Mouse (Mus musculus) spleen, adult 18-20 months (tissue): ENCODE results near the gene Upb1.
"Not testable (repeated sequence)": the region's sequence is repeated elsewhere in the genome, so short reads cannot be mapped to it uniquely, and the experiment has no call there.

ENCODE experiments used
- DNase-seq, 2 experiments: peaks; one replicate each; pipeline ENCODE4 v3.0.0; 2022; ENCODE audit warnings: mixed read lengths in 2 of 2

The Upb1 gene

DNA sequence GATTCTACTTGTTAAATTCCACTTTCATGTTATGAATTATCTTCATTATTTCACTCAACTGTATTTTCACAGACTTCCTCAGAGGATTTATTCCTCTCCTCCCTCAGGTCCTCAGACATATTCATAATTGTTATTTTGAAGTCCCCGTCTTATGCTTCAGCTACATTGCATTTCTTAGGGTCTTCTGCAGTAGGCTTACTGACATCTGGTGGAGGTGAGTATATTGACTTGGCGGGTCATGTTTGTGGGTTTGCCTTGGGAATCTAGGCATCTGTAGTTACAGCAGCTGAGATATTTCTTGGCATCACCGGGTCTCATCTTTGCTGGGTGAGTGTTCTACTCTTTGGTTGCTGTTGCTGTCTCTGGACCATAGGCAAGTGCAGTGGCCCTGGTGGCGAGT lies at the start of gene Upb1:
Upb1 (plus strand) TSS at position 158 of the 400 bp plus-strand sequence.
- no peak for DNase-seq

DNA sequence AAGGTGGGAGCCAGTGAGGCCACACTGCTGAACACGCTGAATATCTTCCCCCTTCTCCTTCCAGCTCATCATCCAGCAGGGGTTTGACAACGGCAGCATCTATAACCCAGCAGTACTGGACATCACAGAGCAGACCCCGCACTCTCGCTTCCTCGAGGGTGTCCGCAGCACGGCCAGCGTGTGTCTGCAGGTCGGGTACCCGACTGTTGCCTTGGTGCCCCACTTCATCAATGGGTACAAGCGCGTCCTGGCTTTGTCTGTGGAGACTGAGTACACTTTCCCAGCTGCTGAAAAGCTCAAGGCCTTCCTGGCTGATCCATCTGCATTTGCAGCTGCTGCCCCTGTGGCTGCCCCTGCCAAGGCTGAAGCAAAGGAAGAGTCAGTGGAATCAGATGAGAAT lies 48.4 kb upstream of the Upb1 start:
- DNase-seq: no peak

DNA sequence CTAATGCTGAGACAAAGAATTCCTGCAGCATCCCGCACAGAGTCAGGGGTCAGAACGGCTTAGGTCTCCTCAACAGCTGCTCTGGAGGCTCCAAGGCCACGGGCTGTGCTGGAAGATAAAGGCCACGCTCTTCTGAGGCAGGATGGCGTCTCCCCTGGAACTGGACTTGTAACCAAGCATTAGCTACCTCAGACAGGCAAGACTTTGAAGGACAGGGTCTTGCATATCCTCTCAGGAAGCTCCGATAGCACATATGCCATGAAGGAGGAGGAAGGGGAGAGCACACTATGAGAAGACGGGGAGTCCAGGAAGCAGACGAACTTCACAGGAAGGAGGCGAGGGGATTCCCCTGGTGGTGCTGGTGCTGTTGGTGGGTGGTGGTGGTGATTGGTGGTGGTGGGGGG lies 47.1 kb upstream of the Upb1 start:
- DNase-seq: not testable (repeated sequence)

DNA sequence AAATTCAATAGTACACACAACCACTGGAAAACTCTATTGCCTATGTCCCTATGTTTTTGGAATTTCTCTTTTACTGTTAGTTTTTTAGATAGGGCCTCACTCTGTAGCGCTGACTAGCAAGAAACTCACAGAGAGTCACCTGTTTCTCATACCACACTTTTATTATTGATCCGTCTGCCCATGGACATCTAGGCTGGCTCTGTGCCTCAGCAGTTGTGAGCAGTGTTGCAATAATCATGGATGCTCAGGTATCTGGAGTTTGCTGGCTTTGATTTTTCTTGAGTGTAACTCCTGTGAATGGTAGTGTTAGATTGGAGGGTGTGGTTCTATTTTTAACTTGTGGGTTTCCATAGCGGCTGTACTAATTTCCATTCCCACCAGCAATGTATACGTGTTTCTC lies 45.6 kb upstream of the Upb1 start:
- no peak for DNase-seq

DNA sequence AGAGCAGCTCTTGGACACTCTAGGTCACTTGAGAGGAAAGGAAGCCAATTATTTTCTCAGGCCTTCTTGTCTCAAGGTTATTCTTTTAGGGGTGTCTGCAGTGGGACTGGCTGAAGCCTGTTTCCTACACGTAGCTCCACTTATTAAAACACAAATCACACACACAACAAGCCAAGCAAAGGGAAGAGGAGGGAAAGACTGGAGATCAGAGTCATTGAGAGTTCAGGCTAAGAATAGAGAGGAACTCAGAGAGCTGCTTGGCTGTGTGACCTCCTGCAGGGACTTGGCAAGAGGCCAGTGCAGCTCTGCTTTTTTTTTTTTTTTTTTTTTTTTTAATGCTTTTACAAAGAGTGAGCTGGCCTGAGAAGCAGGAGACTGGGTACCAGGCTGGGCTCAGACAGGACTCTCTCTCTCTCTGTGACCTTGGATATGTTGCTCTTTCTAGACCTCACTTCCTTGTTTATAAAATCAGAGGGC lies 36.7 kb upstream of the Upb1 start:
- not testable (repeated sequence) for DNase-seq

DNA sequence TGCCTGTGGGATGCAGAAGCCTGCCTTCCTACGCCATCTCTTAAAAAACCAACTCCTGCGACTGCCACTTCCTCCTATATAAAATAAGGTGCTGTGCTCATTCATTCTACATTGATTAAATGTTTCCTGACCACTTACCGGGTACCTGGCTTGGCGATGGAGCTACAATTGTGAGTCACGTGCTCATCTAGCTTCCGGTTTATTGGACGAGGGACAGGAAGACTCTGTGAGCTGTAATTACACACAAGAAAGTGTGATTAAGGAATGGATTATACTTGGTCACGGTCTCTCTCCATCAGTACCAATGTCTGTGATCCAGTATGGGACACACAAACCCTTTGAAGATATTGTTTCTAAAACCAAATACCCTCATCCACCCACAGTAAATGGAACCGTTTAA lies 36.1 kb upstream of the Upb1 start:
- no peak for DNase-seq

DNA sequence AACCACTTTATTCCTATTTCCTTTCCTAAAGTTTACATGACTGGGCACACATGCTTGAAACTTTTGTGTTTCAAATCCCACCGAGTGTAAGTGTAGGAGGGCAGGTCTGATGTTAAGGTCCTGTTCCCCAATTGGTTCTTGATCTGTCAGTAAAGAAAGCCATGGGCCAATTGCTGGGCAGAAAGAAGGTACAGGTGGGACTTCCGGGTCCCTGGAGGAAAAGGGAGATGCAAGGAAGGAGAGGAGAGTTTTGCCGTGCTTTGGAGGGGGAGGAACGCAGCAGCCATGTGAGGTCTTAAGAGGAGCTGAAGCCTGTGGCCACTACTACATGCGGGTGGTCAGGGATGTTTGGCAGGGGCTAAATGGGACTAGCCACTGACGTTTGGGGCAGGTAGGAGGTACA lies 35.7 kb upstream of the Upb1 start:
- DNase-seq: peak; percentile 8 to 25

DNA sequence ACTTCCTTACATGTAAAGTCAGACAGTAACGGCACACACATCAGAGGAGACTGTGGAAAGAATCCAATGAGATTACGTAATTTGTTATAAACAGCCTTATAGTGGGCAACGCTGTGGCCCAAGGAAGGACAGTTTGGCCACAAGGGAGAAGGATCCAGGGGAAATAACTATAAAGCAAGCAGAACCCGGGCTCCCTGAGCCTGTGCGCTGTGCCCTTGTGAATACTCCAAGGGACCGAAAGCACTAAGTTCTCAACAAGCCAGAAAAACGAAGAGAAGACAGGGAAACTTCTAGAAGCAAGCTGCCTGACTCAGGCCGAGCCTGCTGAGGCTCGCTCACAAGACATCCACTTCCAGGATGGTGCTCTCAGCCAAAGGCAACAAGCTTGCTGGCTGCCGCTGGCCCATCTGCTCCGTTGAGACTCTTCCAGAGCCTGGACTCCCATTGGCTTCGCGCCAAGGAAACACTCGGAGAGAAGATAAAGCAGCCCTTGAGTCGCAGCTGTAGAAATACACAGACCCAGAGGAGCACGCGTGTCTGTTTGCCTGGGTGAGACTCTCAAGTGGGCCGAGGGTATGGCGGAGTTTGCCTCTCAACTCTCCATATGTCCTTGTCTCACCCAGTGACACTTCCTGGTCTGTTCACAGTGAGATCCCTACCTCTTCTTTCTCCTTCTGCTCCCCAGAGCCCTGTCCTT lies 27.1 kb upstream of the Upb1 start:
- DNase-seq: not testable (repeated sequence)

DNA sequence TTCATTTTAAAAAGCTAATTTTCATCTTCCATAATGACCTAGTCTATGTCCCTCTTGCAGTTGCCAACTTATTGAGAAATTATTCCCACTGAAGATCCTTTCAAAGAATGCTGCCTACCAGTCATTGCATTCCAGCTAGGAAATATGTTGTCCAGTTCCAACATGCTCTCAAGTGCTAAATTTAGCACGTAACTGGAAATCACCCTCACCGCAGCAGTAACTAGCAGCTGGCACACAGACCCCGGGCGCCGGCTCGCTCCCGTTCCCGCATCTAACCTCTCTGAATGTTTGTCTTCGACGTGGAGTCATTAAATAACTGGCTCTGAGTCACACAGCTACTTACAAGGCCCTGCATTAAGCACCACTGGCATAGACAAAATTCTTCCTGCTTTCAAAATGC lies 22.2 kb upstream of the Upb1 start:
- no peak for DNase-seq

DNA sequence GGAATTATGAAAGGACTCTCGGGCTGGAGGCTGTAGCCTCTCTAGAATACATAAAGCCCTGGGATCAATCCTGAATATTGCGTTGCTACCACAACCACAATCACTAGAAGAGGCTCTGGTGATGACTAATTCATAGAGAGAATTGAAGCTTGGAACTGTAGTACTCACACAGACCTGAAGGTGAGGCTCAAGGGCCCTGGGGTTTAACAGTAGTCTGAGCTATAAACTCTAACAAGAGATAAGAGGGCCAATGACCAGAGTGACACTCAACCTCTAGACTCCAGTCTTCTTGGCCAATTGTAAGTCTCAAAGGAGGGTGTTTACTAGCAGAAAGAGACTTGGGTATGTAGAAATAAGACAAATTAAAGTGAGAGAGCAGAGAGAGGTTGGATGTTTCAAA lies 10.8 kb upstream of the Upb1 start:
- DNase-seq: no peak

DNA sequence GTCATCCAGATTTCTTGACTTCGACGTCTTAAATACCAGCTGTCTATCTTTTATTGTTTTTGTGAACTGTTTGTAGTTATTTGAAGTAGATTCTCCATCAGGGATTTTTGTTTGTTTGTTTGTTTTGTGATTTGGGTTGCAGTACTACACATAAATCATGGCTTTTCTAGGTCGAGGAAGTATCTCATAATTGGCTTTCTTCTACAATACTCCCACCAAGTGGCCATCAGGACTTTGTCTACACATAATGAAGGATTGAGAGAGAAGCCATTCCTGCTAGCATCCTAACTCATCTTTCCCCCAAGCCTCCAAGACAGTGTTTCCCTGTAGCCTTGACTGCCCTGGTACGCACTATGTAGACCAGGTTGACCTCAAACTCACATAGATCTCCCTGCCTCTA lies 10.1 kb upstream of the Upb1 start:
- no peak for DNase-seq

DNA sequence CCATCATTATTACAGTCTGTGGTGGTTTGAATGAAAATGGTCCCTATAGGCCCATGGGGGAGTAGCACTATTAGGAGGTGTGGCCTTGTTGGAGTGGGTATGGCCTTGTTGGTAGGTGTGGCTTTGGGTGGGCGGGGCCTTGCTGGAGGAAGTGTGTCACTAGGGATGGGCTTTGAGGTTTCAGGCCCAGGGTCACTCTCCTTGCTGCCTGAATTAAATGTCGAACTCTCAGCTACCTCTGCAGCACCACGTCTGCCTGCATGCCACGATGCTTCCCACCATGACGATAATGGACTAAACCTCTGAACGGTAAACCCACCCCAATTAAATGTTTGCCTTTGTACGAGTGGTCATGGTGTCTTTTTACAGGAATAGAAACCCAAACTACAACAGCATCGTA lies 6.1 kb upstream of the Upb1 start:
- no peak for DNase-seq

DNA sequence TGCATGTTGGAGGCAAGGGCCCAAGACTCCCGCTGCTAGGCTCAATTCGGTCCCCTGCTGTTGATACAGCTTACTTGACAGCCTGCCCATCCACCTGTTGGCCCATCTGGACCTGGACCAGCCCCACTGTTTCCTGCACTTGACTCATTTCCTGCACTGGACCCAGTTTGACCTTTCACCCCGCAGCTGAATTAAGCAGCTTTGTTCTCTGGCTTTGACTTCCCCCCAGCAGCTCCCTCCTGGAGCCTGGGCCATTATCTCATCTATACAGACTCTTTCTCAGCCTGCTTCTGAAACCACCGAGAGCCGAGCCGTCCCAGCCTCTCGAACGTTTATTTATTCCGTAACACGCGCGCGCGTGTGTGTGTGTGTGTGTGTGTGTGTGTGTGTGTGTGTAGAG lies 3.9 kb upstream of the Upb1 start:
- DNase-seq: no peak

DNA sequence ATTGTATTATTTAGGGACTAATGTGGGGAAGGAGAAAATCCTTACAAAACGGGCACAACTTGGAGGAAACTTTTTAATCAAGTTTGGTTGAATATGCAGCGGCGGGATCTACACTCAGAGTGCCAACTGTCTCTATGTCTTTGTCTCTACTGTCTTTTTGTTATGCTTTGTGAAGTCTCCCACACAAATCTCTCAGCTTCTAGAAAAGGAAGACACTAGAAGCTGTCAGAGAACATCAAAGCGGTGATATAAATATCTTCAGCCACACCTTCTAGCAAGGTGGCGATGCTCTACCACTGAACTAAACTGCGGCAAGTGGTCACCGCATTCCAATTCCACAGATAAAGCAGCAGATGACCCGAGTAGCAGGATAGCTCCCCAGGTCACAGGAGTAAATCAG lies 5.0 kb downstream of the Upb1 start:
- no peak for DNase-seq

DNA sequence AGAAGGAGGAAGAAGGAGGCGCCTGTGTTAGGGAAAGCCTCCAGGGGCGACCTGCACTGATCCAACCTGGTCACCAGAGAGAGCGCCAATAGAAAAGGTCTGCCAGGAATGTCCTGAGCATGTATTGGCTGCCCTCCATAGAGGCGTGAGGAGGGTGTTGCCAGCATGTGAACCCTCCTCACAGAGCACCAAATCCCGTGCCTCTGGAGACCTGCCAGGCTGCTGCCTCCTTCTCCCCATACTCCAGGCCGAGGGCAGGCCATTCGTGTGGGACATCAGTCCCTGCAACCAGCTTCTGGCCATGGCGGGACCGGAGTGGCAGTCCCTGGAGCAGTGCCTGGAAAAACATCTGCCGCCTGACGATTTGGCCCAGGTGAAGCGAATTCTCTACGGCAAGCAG lies 5.8 kb downstream of the Upb1 start:
- no peak for DNase-seq

DNA sequence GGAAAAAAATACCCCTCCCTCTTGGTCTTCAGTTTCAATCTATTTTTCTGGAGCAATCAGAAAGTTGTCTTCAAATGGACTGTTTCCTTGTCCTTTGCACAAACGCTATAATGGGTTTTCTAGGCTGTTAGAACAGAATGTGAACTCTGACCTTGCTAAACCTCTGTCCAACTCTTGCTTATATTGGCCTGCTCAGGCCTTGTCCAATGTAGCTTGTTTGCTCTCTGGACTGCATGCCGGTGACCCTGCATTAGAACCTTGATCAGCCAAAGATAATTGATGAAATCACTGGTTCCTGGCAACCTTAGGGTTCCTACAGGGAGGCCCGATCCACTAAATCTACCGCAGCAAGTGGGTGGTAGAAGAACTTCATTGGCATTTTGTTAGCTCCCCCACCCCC lies 6.8 kb downstream of the Upb1 start:
- DNase-seq: no peak

DNA sequence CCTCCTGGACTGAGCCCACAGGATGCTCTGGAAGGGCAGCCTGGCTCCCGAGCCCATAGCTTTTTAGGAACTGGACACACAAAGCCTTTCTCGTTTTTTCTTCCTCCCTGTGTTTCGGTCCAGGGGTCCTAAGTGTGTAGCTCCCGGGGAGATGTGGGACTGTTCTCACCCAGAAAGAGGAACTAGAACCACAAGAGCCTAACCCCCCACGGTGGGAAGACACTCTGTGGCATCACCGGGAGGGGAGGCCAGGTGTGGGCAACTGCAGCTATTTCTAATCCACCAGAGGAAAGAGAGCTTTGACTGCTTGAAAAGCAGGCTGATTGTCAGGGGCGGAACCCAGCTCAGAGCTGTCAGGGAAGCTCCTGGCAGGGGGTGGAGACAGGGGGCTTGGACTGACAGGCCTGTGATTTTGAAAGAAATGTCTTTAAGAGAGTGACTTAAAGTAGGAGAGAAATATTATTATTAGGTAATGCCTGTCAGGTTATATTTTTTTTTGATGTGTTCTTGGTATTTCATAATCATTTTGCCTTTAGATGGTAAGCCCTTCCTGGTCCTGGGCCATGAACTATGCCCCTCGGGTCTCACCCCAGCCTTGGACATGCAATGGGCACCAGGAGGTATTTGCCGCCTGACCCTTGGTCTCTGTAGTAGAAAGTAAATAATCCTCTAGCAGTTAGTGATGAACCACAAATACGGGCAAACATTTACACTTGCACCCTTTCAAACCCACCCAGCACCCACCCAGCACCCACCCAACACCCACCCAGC lies 10.6 kb downstream of the Upb1 start:
- not testable (repeated sequence) for DNase-seq

DNA sequence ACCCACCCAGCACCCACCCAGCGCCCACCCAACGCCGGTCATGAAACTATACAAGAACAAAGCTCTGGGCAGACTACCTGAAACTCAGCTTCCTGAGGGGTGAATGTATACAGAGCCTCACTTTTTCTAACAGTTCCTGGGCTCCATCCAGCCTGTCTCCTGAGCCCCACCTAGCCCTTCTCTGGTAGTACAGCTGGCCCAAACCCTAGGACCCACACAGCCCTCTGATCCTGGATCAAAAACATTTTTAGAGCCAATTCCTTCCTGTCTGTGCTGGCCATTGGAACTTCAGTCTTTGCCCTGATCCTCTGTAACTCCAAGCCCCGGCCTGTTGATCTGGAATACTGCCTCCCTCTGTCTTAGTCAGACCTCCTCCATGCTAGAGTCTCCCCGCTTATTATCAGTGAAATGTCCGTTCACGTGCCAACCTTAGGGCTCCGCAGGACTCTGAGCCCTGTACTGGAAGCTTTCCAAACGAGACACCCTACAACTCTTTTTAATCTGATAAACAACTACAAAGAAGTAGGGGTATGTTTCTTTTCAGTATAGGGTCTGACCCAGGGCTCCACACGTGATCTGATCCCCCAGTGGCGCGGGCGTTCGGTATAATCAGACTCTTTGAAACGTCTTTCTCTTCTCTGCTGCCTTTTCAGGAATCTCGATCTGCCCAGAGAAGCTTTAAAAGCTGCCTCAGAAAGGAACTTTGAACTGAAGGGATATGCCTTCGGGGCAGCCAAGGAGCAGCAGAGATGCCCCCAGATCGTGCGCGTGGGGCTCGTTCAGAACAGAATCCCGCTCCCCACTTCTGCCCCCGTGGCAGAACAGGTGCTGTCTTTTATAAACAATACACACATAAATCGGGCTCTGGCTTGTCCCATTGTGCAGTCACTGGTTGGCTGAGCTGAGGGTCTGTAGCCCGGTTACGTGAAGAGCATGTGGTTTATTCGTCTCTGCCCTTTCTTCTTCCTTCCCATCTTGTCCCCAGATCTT lies 11.5 kb downstream of the Upb1 start:
- no peak for DNase-seq

DNA sequence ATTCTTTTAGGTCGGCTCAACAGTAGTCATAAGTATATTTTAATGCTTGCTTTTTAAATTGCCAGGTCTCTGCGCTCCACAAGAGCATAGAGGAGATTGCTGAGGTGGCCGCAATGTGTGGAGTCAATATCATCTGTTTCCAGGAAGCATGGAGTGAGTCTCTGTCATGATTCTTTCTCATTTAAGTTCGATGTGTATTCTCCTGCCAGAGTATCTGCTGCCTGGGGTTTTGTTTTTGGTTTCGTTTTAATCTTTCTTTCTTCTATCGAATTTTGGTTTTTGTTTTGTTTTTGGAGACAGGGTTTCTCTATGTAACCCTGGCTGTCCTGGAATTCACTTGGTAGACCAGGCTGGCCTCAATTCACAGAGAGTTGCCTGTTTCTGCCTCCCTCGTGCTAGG lies 14.0 kb downstream of the Upb1 start:
- no peak for DNase-seq

DNA sequence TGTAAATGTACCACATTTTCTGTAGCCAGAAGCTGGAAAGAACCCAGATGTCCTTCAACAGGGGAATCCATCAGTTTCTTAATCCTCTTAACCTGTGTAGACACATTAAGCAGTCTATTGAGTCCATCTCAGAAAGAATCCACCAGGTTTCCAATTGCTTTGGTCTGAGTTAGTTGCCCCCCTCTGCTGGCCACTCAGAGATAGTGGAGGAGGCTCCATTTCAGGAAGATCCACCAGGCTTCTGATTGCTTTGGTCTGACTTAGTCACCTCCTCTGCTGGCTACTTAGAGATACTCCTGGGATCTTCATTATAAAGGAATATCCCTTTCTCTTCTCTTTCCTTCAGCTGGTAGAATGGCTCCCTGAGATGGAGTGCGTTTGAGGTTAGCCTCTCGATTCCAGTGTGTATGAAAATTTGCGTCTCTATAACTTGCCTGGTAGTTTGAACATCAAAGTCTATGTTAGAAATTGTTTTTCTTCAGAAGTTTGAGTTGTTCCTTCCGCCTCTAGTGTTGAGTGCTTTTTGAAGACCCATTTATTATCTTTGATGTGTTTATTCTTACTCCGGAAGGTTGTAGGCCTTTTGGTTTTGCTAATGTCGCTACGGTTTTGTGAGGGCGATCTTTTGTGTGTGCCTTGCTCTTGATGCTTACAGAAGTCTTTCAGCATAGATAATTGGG lies 16.6 kb downstream of the Upb1 start:
- no peak for DNase-seq

DNA sequence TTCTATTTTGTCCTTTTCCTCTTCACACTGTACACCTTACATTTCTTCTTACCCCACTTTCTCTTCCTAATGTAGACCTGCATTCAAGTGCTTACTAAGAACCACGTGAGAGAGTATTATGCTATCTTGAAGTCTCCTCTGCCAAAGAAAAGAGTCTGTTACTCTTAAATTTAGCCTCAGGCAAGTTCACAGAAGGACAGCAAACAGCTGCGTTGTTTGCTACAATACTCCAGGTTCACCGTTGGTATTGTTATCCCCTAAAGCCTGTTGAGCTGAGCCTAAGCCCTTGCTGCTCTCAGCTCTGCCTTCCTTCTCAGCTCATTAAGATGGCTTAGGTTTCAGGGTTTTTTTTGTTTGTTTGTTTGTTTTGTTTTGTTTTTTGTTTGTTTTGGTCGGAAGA lies 17.8 kb downstream of the Upb1 start:
- DNase-seq: no peak

DNA sequence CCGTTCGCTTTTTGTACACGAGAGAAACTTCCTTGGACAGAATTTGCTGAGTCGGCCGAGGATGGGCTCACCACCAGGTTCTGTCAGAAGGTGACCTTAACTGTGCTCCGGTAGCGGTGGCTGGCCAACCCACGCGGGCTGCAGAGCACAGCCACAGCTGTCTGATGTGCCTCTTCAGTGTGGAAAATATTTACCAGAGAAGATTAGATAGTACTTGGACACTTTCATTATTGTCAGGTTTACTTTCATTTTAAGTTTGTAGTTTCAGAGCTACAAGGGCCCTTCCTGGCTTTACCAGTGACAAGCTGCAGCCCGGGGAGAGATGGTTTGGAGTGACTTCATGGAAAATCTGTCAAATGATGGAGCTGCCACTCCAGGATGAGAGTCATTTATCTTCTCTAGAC lies 23.6 kb downstream of the Upb1 start:
- no peak for DNase-seq
